Mouse (Mus musculus) lung, postnatal 25 days (tissue): ENCODE measurements around the gene Cks1b.

Experiments used
- DNase-seq: peaks from one replicate; pipeline ENCODE4 v3.0.0; 2022; ENCODE audit warnings: low spot score

Cks1b gene

DNA sequence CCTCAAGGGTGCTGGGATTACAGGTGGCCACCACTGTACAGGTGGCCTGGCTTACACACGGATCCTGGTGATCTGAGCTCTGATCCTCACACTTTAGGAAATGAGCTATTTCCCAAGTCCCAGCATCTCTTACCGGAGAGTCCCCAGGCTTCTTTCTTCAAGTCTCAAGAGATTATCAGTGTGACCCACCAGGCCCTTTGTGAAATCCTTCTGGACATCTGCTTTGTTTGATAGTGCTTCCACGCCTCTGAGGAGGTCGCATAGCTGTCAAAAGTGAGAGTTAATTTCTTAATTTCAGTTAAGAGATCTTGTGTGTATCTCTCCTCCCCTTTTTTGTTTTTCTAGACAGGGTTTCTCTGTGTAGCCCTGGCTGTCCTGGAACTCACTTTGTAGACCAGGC lies 7.7 kb upstream of the Cks1b start:
- no peak for DNase-seq

DNA sequence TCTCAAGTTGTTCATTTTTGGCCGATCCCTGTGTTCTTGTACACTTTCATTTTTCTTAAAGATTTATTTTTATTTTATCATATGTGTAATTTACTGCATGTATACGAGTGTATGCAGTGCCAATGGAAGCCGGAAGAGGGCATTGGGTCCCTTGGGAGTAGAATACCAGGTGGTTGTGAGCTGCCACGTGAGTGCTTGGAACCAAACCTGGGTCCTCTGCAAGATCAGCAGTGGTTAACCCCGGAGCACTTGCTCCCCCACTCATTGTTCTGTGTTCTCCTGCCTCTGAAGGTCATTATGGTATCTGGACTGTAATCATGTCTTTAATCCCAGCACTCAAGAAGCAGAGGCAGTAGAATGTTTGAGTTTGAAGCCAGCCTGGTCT lies 7.0 kb upstream of the Cks1b start:
- no peak for DNase-seq

DNA sequence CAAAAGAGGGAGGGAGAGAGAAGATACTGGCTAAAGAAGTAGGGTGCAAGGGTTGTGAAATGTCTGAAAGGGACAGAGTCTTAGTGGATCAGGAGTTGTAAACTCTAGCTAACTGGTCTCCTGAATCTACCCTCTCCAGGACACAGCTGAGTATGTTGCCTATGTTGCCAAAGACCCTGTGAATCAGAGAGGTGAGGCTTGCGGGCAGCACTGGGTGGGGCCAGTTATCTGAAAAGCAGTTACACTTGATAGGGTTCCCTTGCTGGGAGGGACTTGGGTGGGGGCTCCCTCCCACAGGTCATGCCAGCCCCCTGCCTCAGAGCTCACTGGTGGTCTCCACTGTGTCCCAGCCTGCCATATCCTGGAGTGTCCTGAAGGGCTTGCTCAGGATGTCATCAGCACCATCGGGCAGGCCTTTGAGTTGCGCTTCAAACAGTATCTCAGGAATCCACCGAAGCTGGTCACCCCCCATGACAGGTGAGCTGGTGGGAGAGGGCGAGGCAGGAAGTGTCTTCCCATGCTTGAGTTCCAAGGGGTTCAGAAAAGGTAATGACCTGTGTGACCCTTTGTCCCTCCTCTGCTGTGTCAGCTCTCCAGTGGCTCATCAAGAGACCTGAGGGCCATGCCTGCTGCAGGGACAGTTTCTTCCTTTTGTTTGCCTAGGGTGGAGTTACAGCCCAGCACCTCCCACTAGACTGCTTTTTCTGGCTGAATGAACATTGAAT lies 6.4 kb upstream of the Cks1b start:
- no peak for DNase-seq

DNA sequence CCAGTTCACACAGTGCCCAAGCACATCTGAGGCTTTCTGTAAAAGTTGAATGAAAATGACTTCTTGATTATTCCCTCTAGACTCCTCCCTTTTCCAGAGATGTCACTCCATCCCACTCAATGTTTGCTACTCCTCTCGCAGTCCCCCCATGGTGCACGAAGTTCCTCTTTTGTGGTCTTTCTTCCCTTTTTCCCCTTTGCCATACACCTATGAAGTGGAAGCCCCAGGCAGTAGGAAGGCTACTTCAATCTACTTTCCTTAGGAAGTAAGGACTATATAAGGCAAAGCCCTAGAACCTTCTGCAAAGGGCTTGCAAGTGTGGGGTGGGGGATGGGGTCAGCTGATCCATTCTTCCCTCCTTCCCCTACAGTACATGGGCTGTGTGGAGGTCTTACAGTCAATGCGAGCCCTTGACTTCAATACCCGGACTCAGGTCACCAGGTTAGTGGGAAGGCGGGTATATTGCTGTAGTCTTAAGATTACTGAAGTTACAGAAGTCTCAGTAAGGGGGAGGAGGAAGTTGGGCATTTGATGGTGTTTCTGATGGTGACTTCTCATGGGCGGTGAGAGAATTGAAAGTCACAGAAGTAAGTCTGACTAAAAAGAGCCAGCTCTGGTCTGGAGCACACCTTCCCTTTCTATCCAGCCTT lies 4.5 kb upstream of the Cks1b start:
- no peak for DNase-seq

DNA sequence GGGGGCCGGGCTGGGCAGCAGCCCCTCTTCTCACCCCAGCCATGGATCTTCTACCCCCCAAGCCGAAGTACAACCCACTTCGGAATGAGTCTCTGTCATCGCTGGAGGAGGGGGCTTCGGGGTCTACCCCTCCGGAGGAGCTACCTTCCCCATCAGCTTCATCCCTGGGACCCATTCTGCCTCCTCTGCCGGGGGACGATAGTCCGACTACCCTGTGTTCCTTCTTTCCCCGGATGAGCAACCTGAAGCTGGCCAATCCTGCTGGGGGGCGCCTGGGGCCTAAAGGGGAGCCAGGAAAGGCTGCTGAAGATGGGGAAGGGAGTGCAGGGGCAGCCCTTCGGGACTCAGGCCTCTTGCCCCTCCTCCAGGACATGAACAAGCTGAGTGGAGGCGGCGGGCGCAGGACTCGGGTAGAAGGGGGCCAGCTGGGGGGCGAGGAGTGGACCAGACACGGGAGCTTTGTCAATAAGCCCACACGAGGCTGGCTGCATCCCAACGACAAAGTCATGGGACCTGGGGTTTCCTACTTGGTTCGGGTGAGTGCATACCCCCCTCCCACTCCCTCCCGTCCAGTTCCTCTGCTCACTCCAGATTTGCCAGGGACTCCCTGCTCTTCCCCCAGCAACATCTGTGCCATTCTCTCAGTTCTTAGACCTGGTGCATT lies 3.8 kb upstream of the Cks1b start:
- no peak for DNase-seq

GRCm38 (mm10) chr3:89421002-89421774 lies 3.0 kb upstream of the Cks1b start:
- peak; percentile 92 for DNase-seq

DNA sequence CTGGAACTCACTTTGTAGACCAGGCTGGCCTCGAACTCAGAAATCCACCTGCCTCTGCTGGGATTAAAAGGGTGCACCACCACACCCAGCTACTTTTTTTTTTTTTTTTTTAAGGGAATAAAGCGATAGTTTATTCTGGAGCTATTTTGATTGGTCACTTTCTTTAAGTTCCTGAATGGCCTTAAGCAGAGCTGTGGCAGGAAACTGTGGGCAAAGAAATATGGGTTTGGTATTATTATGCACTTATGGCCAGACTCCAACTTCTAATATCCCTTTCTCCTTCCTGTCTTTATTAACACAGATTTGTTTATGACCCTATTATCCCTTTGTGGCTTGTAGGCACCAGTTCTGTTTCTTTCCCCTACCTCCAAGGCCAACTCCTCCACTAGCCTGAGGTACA lies 2.2 kb upstream of the Cks1b start:
- no peak for DNase-seq

GRCm38 (mm10) chr3:89419981-89420380 lies 1.8 kb upstream of the Cks1b start:
- DNase-seq = no peak

- peak; percentile 82 for DNase-seq
These were observed 1.4 kb upstream of the Cks1b start for GRCm38 (mm10) chr3:89419571-89419970.

GRCm38 (mm10) chr3:89418861-89419250 lies 673 bp upstream of the Cks1b start:
- DNase-seq = peak; percentile 85

- no peak for DNase-seq
These were observed 378 bp downstream of the Cks1b start for GRCm38 (mm10) chr3:89417840-89418169.

- DNase-seq = no peak
These were observed 1.1 kb downstream of the Cks1b start for GRCm38 (mm10) chr3:89417131-89417530.

- no peak for DNase-seq
These were observed 2.0 kb downstream of the Cks1b start for GRCm38 (mm10) chr3:89416158-89416557.

DNA sequence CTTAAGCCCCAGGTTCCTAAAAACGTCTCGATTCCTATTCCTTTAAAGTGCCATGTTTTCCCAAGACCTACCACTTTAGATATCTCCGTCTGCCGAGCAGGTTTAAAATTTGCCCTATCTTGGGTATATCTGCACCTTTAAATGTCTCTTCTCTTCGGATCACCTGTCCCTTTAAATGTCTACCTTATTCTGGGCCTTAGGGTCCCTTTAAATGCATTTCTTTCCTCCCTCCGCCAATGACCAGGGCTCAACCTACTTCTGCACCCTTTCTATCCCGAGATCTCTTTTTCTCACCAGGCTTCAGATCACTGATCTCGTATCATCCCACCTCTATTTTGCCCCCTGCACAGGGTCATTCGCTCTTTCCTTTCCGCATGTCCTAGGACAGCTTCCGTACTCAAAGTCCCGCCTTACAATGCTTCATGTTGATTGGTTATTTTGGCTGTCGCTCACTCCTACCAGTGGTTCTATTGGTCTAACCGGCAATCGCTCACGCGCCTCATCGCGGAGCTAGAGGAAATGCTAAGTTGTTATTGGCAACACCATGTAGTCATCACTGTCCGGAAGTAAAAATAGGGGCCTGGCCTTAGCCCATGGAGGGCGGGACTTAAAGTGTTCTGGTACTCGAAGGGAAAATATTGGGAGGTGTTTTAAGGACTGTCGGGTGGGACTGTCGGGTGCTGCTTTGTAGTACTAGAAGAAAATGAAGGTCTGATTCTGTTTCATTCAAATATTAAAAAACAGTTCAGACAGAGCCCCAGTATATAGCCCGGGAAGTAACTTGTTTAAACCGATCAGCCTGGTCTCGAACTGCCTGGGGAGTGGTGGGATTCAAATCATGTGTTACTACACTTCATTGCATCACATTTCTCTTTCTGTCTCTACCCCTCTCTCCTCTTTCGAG lies 6.4 kb downstream of the Cks1b start, which contains the start of gene Flad1:
Gene Flad1 (minus strand): TSS at position 381 of the 904 bp plus-strand sequence.
- peak; percentile 99 for DNase-seq

DNA sequence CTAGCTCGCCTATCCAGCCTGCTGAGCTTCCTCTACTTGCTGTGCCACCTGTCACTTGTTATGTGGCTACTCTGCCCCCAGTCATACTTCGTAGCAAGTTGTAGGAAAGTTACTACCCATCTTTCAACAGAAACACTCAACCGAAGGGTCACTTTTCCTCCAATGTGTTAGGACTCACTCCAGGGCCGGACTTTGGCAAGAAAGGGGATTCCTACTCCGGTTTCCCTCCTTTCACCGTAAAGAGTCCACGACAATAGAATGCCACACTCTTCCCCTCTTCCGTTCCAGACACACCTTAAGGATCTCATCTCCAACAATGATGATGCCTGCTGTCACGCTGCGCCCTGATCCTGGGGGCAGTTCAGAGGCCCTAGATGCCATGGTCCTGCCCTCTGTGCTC lies 7.3 kb downstream of the Cks1b start:
- DNase-seq = no peak

DNA sequence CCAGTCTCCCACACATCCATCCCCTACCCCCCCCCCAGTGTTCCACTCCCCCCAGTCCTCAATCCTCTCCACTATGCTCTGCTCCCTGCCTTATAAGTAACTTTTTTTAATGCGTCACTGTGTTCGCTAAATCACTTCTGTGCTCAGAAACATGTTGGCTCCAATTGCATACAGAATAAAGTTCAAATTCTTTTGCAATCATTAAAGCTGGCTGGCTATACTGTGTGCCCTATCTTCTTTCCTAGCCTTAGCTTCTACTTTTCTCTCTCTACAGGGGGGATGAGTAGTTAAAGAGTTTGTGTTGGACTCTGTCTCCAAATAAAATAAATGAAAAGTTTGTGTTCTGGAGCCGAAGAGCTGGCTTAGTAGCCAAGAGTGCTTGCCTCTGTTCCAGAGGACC lies 8.5 kb downstream of the Cks1b start:
- DNase-seq = no peak

- no peak for DNase-seq
These were observed 9.7 kb downstream of the Cks1b start for GRCm38 (mm10) chr3:89408448-89408847.

DNA sequence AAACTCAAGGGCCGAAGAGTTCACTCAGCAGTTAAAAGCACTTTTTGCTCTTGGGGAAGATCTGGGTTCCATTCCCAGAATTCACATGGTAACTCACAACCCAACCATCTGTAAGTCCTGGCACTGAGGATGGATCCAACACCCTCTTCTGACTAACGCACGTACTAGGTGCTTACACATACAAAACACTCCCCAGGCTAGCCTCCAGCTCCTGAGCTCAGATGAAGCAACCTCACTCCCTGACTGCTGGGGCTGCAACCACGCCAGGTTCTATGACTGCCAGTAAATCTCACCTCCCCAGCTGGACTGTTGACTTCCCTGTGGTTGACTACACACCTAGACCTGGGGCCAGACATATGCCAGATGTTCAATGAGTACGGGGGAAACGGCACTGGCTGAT lies 11.3 kb downstream of the Cks1b start:
- no peak for DNase-seq

DNA sequence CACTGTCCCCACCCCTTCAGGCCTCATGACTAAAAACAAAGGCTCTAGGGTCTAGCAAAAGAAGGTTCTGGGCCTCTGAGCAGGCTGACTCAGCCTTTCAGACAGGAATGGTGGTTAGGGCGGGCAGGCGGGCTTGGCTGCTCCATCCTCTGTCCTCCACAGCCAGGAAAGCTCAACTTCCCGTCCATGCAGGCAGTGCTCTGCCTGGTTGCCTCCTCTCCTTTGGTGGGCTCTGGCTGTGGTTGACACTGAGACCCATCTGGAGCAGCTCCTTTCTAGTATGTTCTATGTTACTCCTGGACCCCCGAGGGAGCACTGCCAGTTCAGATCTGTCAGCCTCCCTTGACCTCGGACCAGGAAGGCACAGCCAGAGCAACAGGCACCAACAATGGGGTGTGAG lies 15.5 kb downstream of the Cks1b start, which contains the start of gene Lenep:
Gene Lenep (minus strand): TSS at position 101 of the 400 bp plus-strand sequence.
- no peak for DNase-seq

- no peak for DNase-seq
These were observed 16.9 kb downstream of the Cks1b start for GRCm38 (mm10) chr3:89401329-89401728.

DNA sequence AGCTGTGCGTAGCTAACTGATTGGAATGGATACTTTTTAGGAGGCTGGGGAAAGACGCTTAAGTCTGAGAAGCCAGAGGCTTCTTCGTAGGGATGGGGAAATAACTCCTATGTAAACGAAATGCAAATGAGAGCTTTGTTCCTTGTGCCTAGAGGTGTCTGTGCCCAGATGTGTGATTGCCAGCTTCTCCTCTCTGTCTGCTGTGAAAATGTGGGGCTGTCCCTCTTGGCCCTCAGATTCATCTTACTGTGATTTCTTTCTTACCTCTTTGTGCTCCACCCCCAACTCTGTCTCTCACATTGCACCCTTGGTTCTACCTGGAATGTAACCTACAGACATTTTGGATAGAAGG lies 21.6 kb downstream of the Cks1b start:
- no peak for DNase-seq
